Mouse (Mus musculus): ENCODE measurements around the gene Cdyl. TPM values are rescaled to one million over a fixed set of nuclear protein-coding genes. Genes with fewer than 3 reads are reported as not detected.

The Cdyl gene
- polyA plus RNA-seq, 1 experiment, result 2.3 TPM

GRCm38 (mm10) chr13:35627319-35627718 lies 32.3 kb upstream of the Cdyl start:
- TF ChIP-seq GATA1 (IDR thresholded peaks at IDR 0.05; ENCODE audit: low read length) (no peak), TAL1 (IDR thresholded peaks at IDR 0.05; ENCODE audit: low read length) (no peak)
- Histone ChIP-seq H3K36me3 (ENCODE audit: control insufficient read depth) (no peaks in the 10 kb centered on the region), H3K4me3 (replicated peaks) (no peak overlapping the region)

GRCm38 (mm10) chr13:35647132-35647823 lies 12.4 kb upstream of the Cdyl start:
- H3K9me3 ChIP-seq (ENCODE audit: control insufficient read depth, low read length), result peaks cover 3% of the 10 kb centered on the region; the same call in 1 of the 2 replicates

More at GRCm38 (mm10) chr13:35627319-35627718, 32.3 kb upstream of the Cdyl start:
- Histone ChIP-seq H3K4me1 (ENCODE audit: control insufficient read depth) (peaks cover 9% of the 10 kb centered on the region), H3K27me3 (ENCODE audit: control insufficient read depth) (no peaks in the 10 kb centered on the region; the same call in 1 of the 2 replicates), H3K9me3 (ENCODE audit: control insufficient read depth, low read length) (no peaks in the 10 kb centered on the region)

GRCm38 (mm10) chr13:35650284-35650872 lies 9.3 kb upstream of the Cdyl start:
- Histone ChIP-seq H3K27me3 (ENCODE audit: control insufficient read depth) (no peaks in the 10 kb centered on the region; the same call in 1 of the 2 replicates), H3K9me3 (ENCODE audit: control insufficient read depth, low read length) (peaks cover 3% of the 10 kb centered on the region; the same call in 1 of the 2 replicates), H3K4me3 (replicated peaks) (no peak overlapping the region), H3K36me3 (ENCODE audit: control insufficient read depth) (no peaks in the 10 kb centered on the region), H3K4me1 (ENCODE audit: control insufficient read depth) (no peaks in the 10 kb centered on the region)
- no peak for TF ChIP-seq GATA1 (IDR thresholded peaks at IDR 0.05; ENCODE audit: low read length)
- TF ChIP-seq TAL1 (IDR thresholded peaks at IDR 0.05; ENCODE audit: low read length), result no peak

More at GRCm38 (mm10) chr13:35647132-35647823, 12.4 kb upstream of the Cdyl start:
- Histone ChIP-seq H3K27me3 (ENCODE audit: control insufficient read depth) (no peaks in the 10 kb centered on the region; the same call in 1 of the 2 replicates), H3K36me3 (ENCODE audit: control insufficient read depth) (no peaks in the 10 kb centered on the region), H3K4me1 (ENCODE audit: control insufficient read depth) (no peaks in the 10 kb centered on the region), H3K4me3 (replicated peaks) (no peak overlapping the region)
- TF ChIP-seq TAL1 (IDR thresholded peaks at IDR 0.05; ENCODE audit: low read length) (no peak), GATA1 (IDR thresholded peaks at IDR 0.05; ENCODE audit: low read length) (no peak)

GRCm38 (mm10) chr13:35652851-35653250 lies 6.8 kb upstream of the Cdyl start:
- TF ChIP-seq GATA1 (IDR thresholded peaks at IDR 0.05; ENCODE audit: low read length) (no peak), TAL1 (IDR thresholded peaks at IDR 0.05; ENCODE audit: low read length) (no peak)
- H3K4me3 ChIP-seq (replicated peaks), result no peak overlapping the region
- no peaks in the 10 kb centered on the region for H3K9me3 ChIP-seq (ENCODE audit: control insufficient read depth, low read length)
- no peaks in the 10 kb centered on the region for H3K4me1 ChIP-seq (ENCODE audit: control insufficient read depth)
- H3K36me3 ChIP-seq (ENCODE audit: control insufficient read depth), result no peaks in the 10 kb centered on the region
- H3K27me3 ChIP-seq (ENCODE audit: control insufficient read depth), result peaks cover 2% of the 10 kb centered on the region

GRCm38 (mm10) chr13:35656853-35657252 lies 2.8 kb upstream of the Cdyl start:
- H3K27me3 ChIP-seq (ENCODE audit: control insufficient read depth), result peaks cover 24% of the 10 kb centered on the region
- TF ChIP-seq GATA1 (IDR thresholded peaks at IDR 0.05; ENCODE audit: low read length) (no peak), TAL1 (IDR thresholded peaks at IDR 0.05; ENCODE audit: low read length) (no peak)
- H3K4me1 ChIP-seq (ENCODE audit: control insufficient read depth), result no peaks in the 10 kb centered on the region
- H3K9me3 ChIP-seq (ENCODE audit: control insufficient read depth, low read length), result no peaks in the 10 kb centered on the region
- no peak overlapping the region for H3K4me3 ChIP-seq (replicated peaks)
- no peaks in the 10 kb centered on the region for H3K36me3 ChIP-seq (ENCODE audit: control insufficient read depth)

GRCm38 (mm10) chr13:35665456-35665855 lies 5.8 kb downstream of the Cdyl start:
- TF ChIP-seq GATA1 (IDR thresholded peaks at IDR 0.05; ENCODE audit: low read length), result no peak
- no peak for TF ChIP-seq TAL1 (IDR thresholded peaks at IDR 0.05; ENCODE audit: low read length)

GRCm38 (mm10) chr13:35669910-35670469 lies 10.4 kb downstream of the Cdyl start:
- Histone ChIP-seq H3K9me3 (ENCODE audit: control insufficient read depth, low read length) (no peaks in the 10 kb centered on the region), H3K36me3 (ENCODE audit: control insufficient read depth) (no peaks in the 10 kb centered on the region), H3K4me3 (replicated peaks) (no peak overlapping the region), H3K27me3 (ENCODE audit: control insufficient read depth) (no peaks in the 10 kb centered on the region), H3K4me1 (ENCODE audit: control insufficient read depth) (peaks cover 28% of the 10 kb centered on the region)
- TF ChIP-seq GATA1 (IDR thresholded peaks at IDR 0.05; ENCODE audit: low read length) (no peak), TAL1 (IDR thresholded peaks at IDR 0.05; ENCODE audit: low read length) (no peak)

More at GRCm38 (mm10) chr13:35665456-35665855, 5.8 kb downstream of the Cdyl start:
- Histone ChIP-seq H3K4me1 (ENCODE audit: control insufficient read depth) (peaks cover 11% of the 10 kb centered on the region), H3K9me3 (ENCODE audit: control insufficient read depth, low read length) (no peaks in the 10 kb centered on the region), H3K27me3 (ENCODE audit: control insufficient read depth) (peaks cover 17% of the 10 kb centered on the region), H3K36me3 (ENCODE audit: control insufficient read depth) (no peaks in the 10 kb centered on the region), H3K4me3 (replicated peaks) (no peak overlapping the region)

- TF ChIP-seq GATA1 (IDR thresholded peaks at IDR 0.05; ENCODE audit: low read length), result no peak
- no peak for TF ChIP-seq TAL1 (IDR thresholded peaks at IDR 0.05; ENCODE audit: low read length)
- H3K27me3 ChIP-seq (ENCODE audit: control insufficient read depth), result no peaks in the 10 kb centered on the region
Measured at GRCm38 (mm10) chr13:35670875-35671274, 11.2 kb downstream of the Cdyl start.

GRCm38 (mm10) chr13:35676921-35677320 lies 17.3 kb downstream of the Cdyl start:
- H3K36me3 ChIP-seq (ENCODE audit: control insufficient read depth), result peaks cover 9% of the 10 kb centered on the region
- H3K27me3 ChIP-seq (ENCODE audit: control insufficient read depth), result no peaks in the 10 kb centered on the region
- H3K4me1 ChIP-seq (ENCODE audit: control insufficient read depth), result peaks cover 77% of the 10 kb centered on the region
- H3K9me3 ChIP-seq (ENCODE audit: control insufficient read depth, low read length), result peaks cover 3% of the 10 kb centered on the region
- no peak for TF ChIP-seq TAL1 (IDR thresholded peaks at IDR 0.05; ENCODE audit: low read length)
- no peak for TF ChIP-seq GATA1 (IDR thresholded peaks at IDR 0.05; ENCODE audit: low read length)
- peak overlapping the region; percentile 39 for H3K4me3 ChIP-seq (replicated peaks)

More at GRCm38 (mm10) chr13:35670875-35671274, 11.2 kb downstream of the Cdyl start:
- peaks cover 1% of the 10 kb centered on the region for H3K36me3 ChIP-seq (ENCODE audit: control insufficient read depth)
- peaks cover 34% of the 10 kb centered on the region for H3K4me1 ChIP-seq (ENCODE audit: control insufficient read depth)
- no peak overlapping the region for H3K4me3 ChIP-seq (replicated peaks)
- no peaks in the 10 kb centered on the region for H3K9me3 ChIP-seq (ENCODE audit: control insufficient read depth, low read length)

Data from erythroblast, embryonic 14.5 days (primary cell).